Mouse (Mus musculus) fibroblast of lung, adult 2 months (primary cell): ENCODE results near the gene Sumo1.
"Not testable (repeated sequence)": the region's sequence is repeated elsewhere in the genome, so short reads cannot be mapped to it uniquely, and the experiment has no call there.

Experiments used
- DNase-seq: peaks from one replicate; pipeline ENCODE4 v3.0.0-alpha.2; 2011; ENCODE audit warnings: low read depth

Sumo1 gene

DNA sequence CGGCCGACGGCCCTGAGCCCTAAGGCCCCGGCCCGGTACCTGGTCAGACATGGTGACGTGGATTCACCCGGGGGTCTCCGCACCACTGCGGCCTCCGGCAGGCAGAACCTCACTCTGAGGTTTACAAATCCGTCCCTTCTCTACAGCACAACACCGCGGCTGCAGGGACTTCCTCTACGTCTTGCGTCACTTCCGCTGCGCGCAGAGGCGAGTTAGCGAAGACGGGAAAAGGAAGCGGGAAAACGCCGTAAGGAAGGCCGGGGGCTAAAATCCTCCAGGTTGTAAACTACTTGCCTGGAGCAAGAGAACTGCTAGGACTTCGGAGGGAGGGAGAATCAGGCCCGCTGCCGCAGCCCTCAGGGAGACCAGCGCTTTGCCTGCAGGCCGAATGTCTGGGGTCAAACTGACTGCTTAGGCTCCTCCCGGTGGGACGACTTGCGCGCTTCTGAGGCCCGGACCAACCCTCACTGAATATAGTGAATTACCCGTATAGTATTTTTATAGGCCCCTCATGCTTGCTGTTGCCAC lies at the start of gene Sumo1:
Gene Sumo1, minus strand, starts transcription at position 194 of the 528 bp plus-strand sequence.
- DNase-seq: peak; percentile 65

DNA sequence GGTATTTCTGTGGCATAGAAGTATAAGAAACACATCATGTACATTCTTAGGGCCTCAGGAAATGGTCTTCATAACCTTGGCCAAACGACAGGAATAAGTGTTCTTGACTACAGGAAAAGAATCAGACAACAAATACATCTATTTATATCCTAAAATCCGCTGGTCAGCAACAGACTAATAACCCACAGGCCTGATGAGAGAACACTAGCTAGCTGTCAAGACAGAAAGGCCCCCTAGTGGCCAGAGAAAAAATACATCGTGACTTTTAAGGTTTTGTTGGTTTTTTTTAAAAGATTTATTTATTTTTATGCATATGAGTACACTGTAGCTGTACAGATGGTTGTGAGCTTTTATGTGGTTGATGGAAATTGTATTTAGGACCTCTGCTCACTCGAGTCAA lies 49.3 kb upstream of the Sumo1 start:
- DNase-seq: no peak

DNA sequence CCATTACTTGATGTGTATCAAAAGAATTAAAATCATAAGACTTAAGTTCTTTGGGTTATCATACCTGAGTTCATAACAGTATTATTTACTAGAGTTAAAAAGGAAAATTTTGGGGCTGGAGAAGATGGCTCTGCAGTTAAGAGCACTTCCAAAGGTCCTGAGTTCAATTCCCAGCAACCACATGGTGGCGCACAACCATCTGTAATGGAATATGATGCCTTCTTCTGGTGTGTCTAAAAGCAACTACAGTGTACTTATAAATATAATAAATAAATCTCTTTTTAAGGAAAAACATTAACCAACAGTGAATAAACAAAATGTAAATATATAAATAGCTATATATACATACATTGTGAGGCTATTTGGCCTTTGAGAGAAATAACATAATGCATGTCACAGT lies 31.1 kb upstream of the Sumo1 start:
- DNase-seq: no peak

DNA sequence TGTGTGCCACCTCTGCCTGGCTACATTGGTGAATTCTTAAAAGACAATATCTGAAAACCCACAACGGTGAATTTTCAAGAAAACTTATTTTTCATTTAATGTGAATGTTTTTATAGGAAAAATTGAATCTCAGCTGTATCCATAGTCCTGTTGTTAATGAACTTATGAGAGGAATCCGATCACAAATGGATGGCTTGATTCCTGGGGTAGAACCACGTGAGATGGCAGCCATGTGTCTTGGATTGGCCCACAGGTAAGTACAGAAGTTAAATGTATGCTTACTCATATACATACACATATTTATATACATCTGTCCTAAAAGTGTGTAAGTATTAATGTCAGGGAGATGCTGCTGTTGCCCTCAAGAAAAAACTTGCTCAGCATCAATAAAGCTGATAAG lies 27.6 kb upstream of the Sumo1 start:
- no peak for DNase-seq

DNA sequence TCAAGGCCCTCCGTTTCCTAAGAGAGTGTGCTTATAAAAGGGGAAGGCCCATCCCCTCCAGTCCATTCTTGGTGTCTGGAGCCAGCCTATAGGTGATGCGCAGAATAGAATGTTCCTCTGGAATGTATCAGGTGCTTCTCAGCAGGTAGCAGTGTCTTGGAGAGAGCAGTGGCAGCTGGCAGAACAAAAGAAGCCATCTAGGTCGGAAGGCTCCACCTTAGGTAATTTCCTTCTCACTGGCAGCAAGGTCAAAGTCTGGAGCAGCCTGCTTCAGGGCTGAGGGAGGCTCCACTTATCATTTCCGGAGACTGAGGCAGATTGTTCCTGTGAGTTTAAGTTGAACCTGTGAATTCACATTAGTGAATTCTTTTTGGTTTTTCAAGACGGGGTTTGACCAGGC lies 27.1 kb upstream of the Sumo1 start:
- DNase-seq: no peak

DNA sequence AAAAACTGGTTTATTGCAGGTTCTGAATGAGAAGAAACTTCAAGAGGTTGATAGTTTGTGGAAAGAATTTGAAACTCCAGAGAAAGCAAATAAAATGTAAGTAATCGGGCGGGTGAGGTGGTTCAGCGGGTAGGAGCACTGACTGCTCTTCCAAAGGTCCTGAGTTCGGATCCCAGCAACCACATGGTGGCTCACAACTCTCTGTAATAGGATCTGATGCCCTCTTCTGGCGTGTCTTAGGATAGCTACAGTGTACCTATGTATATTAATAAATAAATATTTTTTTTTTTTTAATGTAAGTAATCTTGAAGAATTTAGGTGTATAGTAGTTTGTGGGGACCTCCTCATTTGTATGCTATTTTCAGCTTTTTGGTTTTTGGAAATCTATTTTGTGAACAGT lies 19.8 kb upstream of the Sumo1 start:
- no peak for DNase-seq

DNA sequence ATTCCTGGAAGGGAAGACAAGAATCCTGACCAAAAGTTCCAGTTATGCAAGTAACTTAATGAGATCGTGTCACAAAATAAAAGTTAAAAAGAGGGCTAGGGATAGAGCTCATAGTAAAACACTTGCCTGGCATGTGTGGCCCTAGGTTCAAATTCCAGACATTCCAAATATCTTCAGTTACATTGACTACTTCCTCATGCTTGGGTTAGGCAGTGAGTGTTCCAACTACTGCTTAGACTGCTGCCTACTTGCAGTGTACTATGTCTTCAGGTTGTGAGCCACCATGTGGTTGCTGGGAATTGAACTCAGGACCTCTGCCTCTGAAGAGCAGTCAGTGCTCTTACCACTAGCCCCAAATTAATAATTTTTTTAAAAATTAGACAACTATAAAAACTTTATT lies 16.9 kb upstream of the Sumo1 start:
- no peak for DNase-seq

DNA sequence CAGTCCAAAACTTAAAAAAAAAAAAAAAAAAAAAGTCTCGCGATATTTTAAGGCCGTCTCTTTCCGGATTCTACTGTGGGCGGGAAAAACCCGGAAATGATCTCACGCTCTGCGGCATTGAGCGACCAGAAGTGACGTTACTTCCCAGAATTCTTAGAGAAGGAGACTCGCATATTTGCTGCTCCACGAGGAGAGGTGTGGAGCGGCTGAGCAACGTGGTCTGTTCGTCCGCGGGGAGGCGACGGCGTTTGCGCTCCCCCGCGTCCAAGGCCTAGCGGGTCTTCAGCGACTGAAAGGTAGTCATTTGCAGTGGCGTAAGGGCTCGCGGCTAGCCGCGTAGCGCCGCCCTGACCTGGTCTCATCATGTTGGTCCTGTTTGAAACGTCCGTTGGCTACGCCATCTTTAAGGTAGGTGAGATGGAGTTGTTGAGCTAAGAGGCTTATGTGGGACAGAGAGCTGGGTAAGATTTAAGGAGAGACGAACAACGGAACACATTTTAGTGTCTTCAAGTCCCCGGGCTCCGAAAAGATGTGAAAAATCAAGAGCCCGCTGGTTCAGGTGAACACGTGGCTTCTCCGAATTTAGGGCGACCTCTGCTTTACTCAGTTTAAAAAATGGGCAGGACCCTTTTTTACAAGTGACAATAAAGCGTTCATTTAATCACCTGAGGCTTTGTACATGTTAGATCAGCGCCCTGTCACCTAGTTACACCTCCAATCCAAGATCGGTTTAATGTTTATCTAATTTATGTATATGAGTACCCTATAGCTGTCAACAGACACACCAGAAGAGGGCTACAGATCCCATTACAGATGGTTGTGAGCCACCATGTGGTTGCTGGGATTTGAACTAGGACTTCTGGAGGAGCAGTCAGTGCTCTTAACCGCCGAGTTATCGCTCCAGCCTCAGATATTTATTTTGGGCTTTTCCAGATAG lies 14.5 kb upstream of the Sumo1 start, which contains the start of gene Nop58:
Gene Nop58, plus strand, starts transcription at position 153 of the 937 bp plus-strand sequence.
- peak; percentile 92 for DNase-seq

DNA sequence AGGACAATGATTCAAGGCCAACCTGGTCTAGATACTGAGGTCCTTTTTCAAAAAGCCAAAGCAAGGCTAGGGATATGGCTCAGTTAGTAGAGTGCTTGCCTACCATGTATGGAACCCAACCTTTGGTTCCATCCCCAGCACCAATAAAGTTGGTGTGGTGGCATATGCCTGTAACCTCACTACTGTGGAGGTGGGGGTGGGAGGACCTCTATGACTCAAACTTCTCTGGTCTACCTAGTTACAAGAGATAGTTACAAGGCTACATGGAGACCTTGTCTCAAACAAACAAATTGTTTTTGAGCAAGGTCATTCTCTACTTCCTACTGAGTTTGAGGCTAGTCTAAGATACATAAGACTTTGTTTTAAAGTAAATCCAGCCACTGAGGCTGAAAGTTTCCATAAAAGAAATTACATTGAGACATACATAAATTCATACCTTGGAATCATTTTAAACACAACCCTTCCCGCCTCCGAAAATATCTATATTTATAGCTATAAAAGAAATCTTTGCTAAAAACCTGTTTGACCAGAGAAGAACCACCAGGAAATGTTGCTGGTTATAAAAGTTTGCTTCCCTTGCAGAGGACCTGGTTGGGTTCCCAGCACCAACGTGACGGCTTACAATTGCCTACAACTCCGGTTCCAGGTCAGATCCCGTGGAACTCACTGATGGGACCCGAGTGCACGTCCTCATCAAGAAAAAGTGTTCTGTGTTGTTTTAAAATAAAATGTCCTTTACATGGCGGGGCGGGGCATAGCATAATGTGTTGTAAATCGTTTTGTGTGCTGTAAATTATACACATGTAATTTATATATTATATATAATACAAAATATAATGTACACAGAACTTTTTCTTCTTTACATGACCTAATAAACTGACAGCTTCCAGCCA lies 13.5 kb upstream of the Sumo1 start:
- no peak for DNase-seq

DNA sequence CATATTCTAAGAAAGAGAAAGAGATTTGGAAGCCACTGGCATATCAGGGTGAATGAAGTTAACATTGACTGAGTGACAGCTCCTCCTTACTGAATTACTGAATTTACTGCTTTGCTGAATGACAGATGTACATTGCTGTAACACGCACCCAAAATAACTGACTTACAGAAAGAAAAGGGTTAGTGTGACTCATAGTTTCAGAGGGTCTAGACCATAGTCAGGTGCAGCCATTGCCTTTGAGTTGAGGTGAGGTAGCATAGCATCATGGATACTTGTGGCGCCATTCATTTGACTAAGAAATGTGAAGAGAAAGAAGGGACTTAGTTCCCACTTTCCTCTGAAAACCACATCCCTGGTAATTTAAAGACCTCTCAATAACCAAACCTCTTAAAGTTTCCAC lies 3.0 kb upstream of the Sumo1 start:
- DNase-seq: no peak

DNA sequence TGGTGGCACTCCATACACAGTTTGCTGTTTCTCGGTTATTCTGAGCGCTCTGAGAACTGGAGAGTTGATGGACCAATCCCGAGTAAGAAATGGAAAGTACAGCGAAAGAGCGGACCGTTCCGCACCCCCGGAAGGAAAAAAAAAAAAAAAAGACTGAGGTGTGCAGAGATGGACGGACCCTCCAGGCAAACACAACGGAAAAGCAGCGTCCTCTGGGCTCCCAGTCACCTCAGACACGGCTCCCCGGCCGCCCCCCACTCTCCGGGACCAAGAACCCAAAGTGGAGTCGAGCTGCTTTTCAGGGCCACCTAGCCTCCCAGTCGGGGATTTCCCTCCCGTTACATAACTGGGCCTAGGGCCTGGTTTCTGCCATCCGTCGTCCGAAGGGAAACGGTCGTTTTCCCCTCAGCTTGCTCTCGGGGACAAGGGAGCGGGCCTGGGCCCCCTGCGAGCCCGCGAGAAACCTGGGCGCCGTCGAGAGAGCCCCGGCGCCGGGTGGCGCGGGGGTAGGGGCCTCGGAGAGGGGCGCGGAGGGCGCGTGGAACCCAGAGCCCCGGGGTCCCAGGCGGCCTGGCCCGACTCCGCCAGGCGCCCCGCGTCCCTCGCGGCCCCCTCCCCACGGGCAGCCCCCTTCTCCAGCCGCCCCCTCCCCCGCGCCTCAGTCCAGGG lies 538 bp downstream of the Sumo1 start:
- peak; percentile 20 for DNase-seq

DNA sequence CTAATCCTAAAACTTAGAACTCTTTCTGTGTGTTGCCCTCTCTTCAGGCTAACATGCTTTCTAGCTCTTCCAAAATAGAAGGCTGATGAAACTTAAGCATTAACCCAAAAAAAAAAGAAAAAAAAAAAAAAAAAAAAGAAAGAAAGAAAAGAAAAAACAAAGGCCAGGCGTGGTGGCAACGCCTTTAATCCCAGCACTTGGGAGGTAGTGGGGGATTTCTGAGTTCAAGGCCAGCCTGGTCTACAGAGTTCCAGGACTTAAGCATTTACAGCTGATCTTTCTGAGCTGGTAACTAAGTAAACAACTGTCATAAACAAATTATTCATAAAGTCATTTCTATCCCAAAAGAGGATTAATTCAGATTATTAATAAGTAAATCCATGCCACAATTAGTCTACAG lies 1.8 kb downstream of the Sumo1 start:
- no peak for DNase-seq

DNA sequence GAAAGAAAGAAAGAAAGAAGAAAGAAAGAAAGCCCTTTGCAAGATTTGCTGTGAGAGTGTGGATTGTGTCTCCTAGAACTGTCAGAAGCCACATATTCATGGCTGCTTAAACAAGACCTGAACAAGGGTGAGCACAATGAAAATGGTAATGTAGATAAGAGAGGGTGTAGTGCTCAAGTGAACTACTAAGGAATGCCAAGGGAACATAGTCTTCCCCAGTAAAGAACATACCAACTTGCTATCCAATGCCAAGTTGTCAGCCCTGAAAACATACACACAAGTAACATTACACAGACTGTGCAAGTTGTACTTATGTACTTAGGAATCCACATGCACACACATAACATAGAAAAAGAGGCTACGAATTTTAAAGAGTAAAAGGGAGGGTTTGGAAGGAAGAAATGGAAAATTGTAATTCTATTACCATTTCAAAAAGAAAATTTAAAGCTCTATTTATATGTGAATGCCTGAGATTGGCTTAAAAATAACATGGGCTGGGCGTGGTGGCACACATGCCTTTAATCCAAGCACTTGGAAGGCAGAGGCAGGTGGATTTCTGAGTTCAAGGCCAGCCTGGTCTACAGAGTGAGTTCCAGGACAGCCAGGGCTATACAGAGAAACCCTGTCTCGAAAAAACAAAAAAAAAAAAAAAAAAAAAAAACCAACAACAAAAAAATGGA lies 7.0 kb downstream of the Sumo1 start:
- DNase-seq: no peak

DNA sequence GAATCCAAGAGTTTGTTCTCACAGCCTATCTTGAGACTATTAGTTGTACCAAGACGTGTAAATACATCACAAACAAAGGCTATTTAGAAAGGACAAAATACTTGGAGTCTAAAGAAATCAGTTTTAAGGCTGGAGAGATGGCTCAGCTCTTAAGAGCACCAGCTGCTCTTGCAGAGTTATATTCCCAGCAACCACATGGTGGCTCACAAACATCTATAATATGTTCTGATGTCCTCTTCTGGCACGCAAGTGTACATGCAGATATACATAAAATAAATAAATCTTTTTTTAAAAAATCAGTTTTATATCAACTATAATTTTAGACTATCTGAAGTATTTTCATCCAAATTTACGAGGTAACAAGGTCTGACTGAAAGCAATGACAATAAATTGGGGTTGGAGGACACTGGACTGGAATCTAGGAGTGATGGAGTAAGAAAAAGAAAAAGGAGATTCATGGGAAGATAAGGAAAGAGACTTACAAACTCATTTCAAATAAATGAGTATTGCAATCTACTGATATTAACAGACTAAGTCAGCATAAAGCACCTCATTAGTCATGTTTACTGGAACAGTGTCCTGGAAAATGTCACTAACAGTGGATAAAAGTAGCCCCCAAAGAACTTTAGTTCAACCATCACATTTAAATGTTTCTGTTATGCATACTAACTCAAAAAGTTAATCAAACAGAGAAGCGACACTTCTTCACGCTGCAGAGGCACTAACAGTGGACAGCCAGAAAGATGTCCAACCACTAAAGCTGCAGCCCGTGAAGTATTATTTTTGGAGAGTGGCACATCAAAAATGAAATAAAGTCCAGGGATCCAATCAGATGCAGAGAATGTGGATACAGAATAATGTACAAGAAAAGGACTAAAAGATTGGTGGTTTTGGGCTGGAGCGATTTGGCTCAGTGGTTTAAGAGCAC lies 14.1 kb downstream of the Sumo1 start:
- DNase-seq: no peak

DNA sequence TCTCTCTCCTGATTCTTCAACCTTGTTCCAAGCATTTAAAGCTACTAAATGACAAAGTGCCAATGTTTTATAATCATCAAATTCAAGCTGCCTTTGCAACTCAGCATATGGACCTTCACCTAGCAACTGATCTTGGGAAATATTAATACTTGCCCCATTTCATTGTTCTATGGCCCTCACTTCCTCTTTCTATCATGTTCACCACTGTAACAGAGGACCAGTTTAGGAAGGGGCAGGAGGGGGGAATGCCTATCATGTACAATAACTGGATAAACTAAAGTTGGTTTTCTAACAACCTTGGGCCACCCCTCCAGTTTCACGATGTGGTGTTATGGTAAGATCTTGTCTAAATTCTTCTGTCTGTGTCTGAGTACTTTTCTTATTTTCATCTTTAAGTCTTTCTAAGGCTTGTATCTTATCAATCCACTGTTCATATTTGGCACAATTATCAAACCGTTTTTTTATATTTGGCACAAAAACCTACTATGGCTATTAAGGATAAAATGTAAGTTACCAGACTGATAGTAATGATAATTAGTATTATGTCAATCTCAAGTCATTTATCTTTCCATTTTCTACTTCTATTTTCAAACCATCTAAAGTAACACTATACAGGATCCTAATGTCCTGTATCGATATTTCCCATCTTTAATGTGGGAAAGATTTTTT lies 17.3 kb downstream of the Sumo1 start:
- DNase-seq: no peak

DNA sequence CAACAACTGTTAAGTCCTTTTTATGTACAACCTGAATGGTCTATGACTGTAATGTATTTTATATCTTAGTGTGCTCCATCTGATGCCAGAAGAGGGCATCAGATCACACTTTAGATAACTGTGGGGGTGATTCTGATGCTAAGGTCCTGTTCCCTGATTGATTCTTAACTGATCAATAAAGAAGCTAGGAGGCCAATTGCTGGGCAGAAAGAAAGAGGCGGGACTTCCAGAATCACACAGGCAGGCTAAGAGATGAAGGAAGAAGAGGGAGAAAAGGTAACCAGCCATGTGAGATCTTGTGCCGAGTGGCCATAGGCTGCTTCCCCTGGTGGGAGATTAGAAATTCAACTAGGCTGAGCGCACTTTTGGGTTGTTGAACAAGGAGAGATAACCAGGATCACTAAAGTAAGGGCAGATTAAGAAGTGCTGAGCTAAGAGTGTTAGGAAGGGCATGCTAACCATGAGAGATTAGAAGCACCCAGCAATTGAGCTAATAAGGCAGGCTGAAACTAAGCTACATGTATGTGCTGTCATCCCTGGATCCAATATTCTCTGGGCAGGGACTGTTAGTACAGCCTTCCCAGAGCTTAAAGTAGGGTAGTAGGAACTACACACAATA lies 19.3 kb downstream of the Sumo1 start:
- DNase-seq: no peak

DNA sequence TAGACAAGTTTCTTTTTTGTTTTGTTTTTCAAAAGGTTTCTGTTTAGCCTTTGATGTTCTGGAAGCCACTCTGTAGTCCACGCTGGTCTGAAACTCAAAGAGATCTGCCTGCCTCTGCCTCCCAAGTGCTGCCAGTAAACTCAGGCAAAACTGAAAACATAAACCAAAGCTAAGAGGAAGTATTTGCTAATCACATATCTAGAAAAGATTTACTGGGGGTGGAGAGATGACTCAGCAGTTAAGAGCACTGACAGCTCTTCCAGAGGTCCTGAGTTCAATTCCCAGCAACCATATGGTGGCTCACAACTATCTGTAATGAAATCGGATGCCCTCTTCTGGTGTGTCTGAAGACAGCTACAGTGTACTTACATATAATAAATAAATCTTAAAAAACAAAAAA lies 24.1 kb downstream of the Sumo1 start:
- DNase-seq: not testable (repeated sequence)

DNA sequence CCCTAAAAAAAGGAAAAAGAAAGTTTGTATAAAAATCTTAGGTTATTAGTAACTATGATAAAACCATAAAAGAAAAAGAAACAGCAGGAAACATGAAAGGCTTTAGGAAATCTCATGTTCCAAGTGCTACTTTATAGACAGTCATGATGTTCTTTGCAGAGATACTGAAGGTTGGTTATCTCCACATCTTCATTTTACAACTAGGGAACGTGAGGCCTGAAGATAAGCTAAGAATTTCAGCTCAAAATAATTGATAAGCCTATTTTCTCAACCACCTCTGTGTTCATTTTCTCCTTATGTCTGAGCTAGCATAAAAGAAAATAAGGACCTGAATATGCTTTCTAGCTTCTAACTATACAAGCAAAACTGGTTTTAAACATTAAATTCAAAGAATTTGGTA lies 28.1 kb downstream of the Sumo1 start:
- DNase-seq: no peak

DNA sequence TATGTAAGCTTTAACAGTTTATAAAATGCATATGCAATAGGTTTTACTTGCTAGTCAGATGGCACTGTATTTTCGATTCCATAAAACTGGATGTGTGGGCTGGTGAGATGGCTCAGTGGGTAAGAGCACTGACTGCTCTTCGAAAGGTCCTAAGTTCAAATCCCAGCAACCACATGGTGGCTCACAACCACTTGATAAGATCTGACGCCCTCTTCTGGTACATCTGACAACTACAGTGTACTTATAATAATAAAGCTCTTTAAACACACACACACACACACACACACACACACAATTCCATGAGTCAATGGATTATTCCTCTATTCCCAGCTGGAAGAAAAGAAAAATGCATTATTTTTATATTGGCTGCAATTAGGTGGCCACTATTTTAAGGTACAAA lies 32.3 kb downstream of the Sumo1 start:
- no peak for DNase-seq
